Mouse (Mus musculus): ENCODE data around the gene Trpc5.

Gene Trpc5

DNA sequence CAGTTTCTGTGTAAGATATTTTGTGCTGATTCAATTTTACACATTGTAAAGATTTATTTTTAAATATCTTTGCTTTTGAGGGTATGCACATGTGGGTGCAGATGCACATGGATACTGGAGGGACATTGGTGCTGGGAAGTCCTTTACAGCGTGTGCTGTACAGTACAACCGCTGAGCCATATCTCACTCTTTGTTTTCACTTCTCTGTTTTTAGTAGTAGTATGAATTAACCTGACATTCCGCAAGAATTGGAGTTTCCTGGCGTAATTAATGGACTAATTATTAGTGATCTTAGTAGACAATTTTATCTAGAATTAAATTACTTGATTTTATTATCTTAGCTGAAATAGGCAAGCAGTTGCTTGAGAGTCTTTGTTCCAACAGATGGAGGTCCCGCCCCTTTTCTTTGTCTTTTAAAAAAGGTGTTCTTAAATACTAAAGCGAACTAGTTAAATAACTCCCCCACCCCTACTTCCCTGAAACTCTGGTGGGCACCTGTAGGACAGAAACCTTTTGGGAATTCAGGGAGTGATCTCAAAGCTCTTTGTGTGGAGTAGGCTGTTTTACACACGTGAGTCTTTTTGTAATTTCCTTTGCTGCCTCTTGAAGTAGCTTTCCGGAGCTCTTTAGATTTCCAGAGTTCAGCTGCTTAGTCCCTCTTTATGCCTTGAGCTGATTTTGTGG lies 352.5 kb downstream of the Trpc5 start:
- no peak for DNase-seq

Data from thymus, adult 18-20 months (tissue).